Mouse (Mus musculus): Measurements from ENCODE around the gene Card11. TPM values are rescaled to one million over a fixed set of nuclear protein-coding genes. Genes with fewer than 3 reads are reported as not detected.

Gene Card11
- 0.09 and 0.25 TPM in 2 replicates for polyA plus RNA-seq (2015; fragmentation: Nextera tagmentation; extraction: Ambion mirVana)

DNA sequence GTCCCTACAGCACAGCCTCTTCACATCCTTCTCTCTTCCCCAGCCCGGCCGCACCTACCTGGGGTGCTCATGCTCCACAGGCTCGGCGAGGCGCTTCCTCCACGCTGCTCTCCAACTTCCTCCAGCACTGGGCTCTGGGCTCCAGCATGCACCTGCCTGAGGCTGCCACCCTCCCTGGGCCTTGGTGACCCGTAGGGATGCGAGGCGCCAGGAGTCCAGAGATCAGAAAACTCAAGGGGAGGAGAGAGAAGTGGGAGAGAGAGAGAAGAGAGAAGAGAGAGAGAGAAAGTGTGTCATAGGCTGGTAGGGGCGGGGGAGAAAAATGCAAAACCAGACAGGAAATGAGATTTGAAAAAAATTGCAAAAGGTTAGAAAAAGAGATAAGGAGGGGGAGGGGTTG lies at the start of gene Card11:
Gene Card11 (minus strand): TSS at position 234 of the 400 bp plus-strand sequence.
- Histone ChIP-seq H3K27me3 (no peaks in the 10 kb centered on the region), H3K4me3 (no peak within 1 kb of the TSS), H3K9ac (no peak within 1 kb of the TSS), H3K36me3 (no peaks in the 10 kb centered on the region), H3K9me3 (no peaks in the 10 kb centered on the region), H3K4me1 (replicated peaks) (no peaks in the 10 kb centered on the region), H3K27ac (replicated peaks) (no peak within 1 kb of the TSS), H3K4me2 (no peak within 1 kb of the TSS)
- ATAC-seq (ENCODE audit: low FRiP score, low read depth) = no peak
- WGBS = 81% methylated on average over 10 of the region's 10 CpGs

GRCm38 (mm10) chr5:141047651-141048218 lies 47.4 kb upstream of the Card11 start:
- Histone ChIP-seq H3K9ac (no peak overlapping the region), H3K27me3 (no peaks in the 10 kb centered on the region), H3K27ac (replicated peaks) (no peak overlapping the region), H3K4me3 (no peak overlapping the region), H3K4me1 (replicated peaks) (peaks cover 6% of the 10 kb centered on the region), H3K36me3 (no peaks in the 10 kb centered on the region), H3K4me2 (no peak overlapping the region), H3K9me3 (no peaks in the 10 kb centered on the region)
- no peak for ATAC-seq (ENCODE audit: low FRiP score, low read depth)
- WGBS = 49% methylated on average over 13 of the region's 13 CpGs

DNA sequence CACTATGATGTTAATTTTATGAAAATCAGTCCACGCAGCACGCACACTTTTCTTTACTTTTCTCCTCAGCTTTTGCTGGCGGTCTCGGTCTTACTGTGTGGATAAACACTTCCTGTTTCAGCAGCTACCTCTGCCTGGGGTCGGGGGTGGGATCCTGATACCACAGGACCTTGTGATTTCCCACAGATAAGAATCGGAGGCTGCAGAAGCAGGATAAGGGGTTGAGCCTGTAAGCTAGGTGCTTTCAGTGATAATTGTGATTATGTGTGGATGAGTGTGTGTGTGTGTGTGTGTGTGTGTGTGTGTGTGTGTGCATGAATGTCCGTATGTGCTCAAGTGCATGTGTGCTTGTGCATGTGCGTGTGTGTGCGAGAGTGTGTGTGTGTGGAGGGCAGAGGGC lies 44.6 kb upstream of the Card11 start:
- Histone ChIP-seq H3K9me3 (no peaks in the 10 kb centered on the region), H3K27ac (replicated peaks) (no peak overlapping the region)

DNA sequence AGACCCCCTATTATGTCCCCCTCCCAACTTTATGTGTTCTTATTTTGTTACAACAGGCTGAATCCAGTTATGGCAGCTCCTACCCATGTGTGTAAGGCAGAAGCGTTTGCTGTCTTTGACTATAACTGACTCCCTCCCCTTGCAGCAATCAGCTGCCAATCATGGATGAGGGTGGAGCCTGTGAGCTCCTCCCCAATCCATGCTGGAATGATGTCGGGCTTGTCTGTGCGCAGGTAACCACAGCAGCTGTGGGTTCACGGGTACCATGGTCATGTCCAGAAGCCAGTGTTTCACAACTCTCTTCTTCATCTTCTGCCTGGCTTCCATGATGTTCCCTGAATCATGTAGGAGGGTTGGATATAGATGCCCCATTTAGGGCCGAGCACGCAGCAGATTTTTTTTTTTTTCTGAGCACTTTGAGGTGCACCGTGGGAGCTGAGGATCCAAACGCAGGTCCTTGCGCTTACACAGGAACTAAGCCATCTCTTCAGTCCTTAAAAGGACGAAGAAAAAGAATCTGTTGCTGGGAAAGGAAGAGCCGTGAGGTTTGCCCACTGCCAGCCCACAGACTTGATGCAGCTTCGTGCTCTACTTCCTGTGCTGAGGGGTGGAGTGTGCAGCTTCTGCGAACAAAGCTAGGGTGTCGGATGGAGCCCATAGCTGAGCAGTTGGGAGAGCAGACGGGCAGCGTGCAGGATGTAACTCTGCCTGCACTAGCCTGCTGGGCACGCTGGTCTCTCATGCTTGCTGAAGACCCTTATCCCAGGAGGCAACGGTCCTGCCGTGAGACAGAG lies 43.5 kb upstream of the Card11 start:
- Histone ChIP-seq H3K4me2 (no peak overlapping the region), H3K4me1 (replicated peaks) (peaks cover 6% of the 10 kb centered on the region), H3K27ac (replicated peaks) (no peak overlapping the region), H3K9ac (no peak overlapping the region), H3K9me3 (no peaks in the 10 kb centered on the region), H3K4me3 (no peak overlapping the region), H3K36me3 (no peaks in the 10 kb centered on the region), H3K27me3 (no peaks in the 10 kb centered on the region)
- 67% methylated on average over 19 of the region's 19 CpGs for WGBS
- ATAC-seq (ENCODE audit: low FRiP score, low read depth) = no peak

More for the DNA sequence above, 44.6 kb upstream of the Card11 start:
- Histone ChIP-seq H3K4me3 (no peak overlapping the region), H3K4me2 (no peak overlapping the region), H3K9ac (no peak overlapping the region), H3K27me3 (no peaks in the 10 kb centered on the region), H3K4me1 (replicated peaks) (peaks cover 6% of the 10 kb centered on the region), H3K36me3 (no peaks in the 10 kb centered on the region)
- no peak for ATAC-seq (ENCODE audit: low FRiP score, low read depth)
- WGBS = 85% methylated on average over 9 of the region's 9 CpGs

DNA sequence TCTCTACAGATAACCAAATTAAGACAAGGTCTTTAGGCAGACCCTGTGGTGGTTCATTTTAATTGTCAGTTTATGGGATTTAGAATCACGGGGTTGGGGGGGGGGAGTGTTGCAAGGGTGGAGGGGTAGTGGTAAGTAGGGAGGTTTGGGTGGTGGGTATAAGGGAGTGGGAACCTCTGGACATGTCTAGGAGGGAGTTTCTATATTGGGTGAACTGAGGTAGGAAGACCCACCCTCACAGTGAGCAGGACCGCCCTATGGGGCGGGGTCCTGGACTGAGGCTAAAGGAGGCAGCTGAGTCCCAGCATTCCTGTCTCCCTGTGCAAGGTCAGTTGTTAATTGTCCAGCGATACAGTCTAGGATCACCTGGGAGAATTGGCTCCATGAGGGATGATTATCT lies 42.0 kb upstream of the Card11 start:
- Histone ChIP-seq H3K9me3 (no peaks in the 10 kb centered on the region), H3K27ac (replicated peaks) (no peak overlapping the region), H3K4me3 (no peak overlapping the region), H3K27me3 (no peaks in the 10 kb centered on the region), H3K4me1 (replicated peaks) (no peaks in the 10 kb centered on the region), H3K9ac (no peak overlapping the region), H3K4me2 (no peak overlapping the region), H3K36me3 (no peaks in the 10 kb centered on the region)
- no peak for ATAC-seq (ENCODE audit: low FRiP score, low read depth)
- 92% methylated on average over 4 of the region's 4 CpGs for WGBS

DNA sequence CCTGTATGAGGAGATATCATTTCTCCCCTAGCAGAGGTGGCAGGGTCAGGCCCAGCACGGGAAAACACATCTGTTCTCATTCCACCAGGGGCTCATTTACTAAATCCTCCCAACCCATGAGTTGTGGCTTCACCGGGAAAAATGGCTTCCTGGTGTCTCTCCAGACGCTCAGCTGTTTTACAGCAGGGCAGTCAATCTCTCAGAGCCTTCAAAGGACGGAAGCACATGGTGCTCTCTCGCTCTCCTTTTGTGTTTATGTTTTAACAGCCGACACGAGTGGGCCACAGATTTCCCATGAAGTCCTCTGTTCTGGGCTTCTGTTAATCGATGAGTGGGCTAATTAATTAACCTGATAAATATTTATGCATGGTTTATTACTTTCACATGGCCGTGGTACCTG lies 40.5 kb upstream of the Card11 start:
- Histone ChIP-seq H3K4me2 (no peak overlapping the region), H3K27ac (replicated peaks) (no peak overlapping the region), H3K27me3 (no peaks in the 10 kb centered on the region), H3K36me3 (no peaks in the 10 kb centered on the region), H3K9ac (no peak overlapping the region), H3K9me3 (no peaks in the 10 kb centered on the region), H3K4me1 (replicated peaks) (no peaks in the 10 kb centered on the region), H3K4me3 (no peak overlapping the region)
- ATAC-seq (ENCODE audit: low FRiP score, low read depth) = no peak
- 32% methylated on average over 9 of the region's 9 CpGs for WGBS

- no peaks in the 10 kb centered on the region for H3K4me1 ChIP-seq (replicated peaks)
- ATAC-seq (ENCODE audit: low FRiP score, low read depth) = no peak
- H3K36me3 ChIP-seq = no peaks in the 10 kb centered on the region
- no peak overlapping the region for H3K27ac ChIP-seq (replicated peaks)
- H3K4me3 ChIP-seq = no peak overlapping the region
- WGBS = 57% methylated on average over 1 of the region's 1 CpGs
- no peaks in the 10 kb centered on the region for H3K27me3 ChIP-seq
- H3K9ac ChIP-seq = no peak overlapping the region
- no peak overlapping the region for H3K4me2 ChIP-seq
- H3K9me3 ChIP-seq = no peaks in the 10 kb centered on the region
These were observed 38.0 kb upstream of the Card11 start for GRCm38 (mm10) chr5:141038342-141038741.

DNA sequence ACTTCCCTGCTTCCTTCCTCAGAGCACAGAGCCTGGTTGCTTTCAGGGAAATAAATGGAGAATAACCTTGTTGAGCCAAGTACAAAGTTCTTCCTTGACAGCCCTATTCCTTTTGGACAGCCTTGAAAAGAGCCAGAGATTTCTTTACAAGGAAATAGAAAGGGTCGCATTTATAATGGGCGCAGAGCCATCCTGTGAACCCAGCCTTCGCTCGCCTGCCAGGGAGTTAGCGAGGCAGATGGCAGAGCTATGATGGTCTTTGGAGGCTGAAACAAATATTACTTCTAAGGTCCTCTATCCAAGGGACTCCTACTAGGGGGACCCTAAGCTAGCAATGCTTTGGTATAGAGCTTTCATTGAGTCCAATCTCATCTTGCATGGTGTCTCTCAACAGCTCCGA lies 35.0 kb upstream of the Card11 start:
- Histone ChIP-seq H3K27ac (replicated peaks) (no peak overlapping the region), H3K9ac (no peak overlapping the region), H3K9me3 (no peaks in the 10 kb centered on the region), H3K36me3 (no peaks in the 10 kb centered on the region), H3K27me3 (no peaks in the 10 kb centered on the region), H3K4me2 (no peak overlapping the region), H3K4me3 (no peak overlapping the region), H3K4me1 (replicated peaks) (no peaks in the 10 kb centered on the region)
- WGBS = 63% methylated on average over 6 of the region's 6 CpGs
- ATAC-seq (ENCODE audit: low FRiP score, low read depth) = no peak

GRCm38 (mm10) chr5:141034301-141034700 lies 33.9 kb upstream of the Card11 start:
- no peak overlapping the region for H3K4me2 ChIP-seq
- no peaks in the 10 kb centered on the region for H3K36me3 ChIP-seq

GRCm38 (mm10) chr5:141033001-141033400 lies 32.6 kb upstream of the Card11 start:
- Histone ChIP-seq H3K27ac (replicated peaks) (no peak overlapping the region), H3K4me1 (replicated peaks) (no peaks in the 10 kb centered on the region), H3K27me3 (no peaks in the 10 kb centered on the region), H3K9me3 (no peaks in the 10 kb centered on the region), H3K4me3 (no peak overlapping the region), H3K36me3 (no peaks in the 10 kb centered on the region), H3K4me2 (no peak overlapping the region), H3K9ac (no peak overlapping the region)
- WGBS = 95% methylated on average over 1 of the region's 1 CpGs
- ATAC-seq (ENCODE audit: low FRiP score, low read depth) = no peak

More at GRCm38 (mm10) chr5:141034301-141034700, 33.9 kb upstream of the Card11 start:
- H3K4me1 ChIP-seq (replicated peaks) = no peaks in the 10 kb centered on the region
- H3K27me3 ChIP-seq = no peaks in the 10 kb centered on the region
- no peak for ATAC-seq (ENCODE audit: low FRiP score, low read depth)
- no peak overlapping the region for H3K9ac ChIP-seq
- no peak overlapping the region for H3K27ac ChIP-seq (replicated peaks)
- H3K9me3 ChIP-seq = no peaks in the 10 kb centered on the region
- 79% methylated on average over 3 of the region's 3 CpGs for WGBS
- no peak overlapping the region for H3K4me3 ChIP-seq

DNA sequence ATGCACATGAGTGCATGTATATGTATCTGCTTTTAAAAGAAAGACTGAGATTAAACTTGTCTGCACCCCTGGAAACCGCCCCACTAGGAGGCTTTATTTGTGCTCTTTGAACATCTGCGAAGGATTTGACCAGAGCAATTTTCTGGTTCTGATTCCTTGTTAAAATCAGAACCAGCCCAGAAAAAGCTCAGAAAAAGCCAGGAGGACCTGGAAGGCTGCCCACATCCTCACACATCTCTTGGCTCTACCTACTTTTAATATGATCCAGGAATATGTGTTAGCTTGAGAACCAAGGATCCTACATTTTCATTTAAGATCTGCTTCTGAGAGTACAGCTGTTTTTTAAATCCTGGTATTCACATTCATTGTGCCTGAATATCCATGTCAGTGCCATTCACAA lies 29.0 kb upstream of the Card11 start:
- Histone ChIP-seq H3K9me3 (no peaks in the 10 kb centered on the region), H3K27me3 (no peaks in the 10 kb centered on the region), H3K4me2 (no peak overlapping the region), H3K36me3 (no peaks in the 10 kb centered on the region), H3K4me1 (replicated peaks) (no peaks in the 10 kb centered on the region), H3K27ac (replicated peaks) (no peak overlapping the region), H3K9ac (no peak overlapping the region), H3K4me3 (no peak overlapping the region)
- no peak for ATAC-seq (ENCODE audit: low FRiP score, low read depth)
- 90% methylated on average over 2 of the region's 2 CpGs for WGBS

- WGBS = 92% methylated on average over 3 of the region's 3 CpGs
- Histone ChIP-seq H3K9me3 (no peaks in the 10 kb centered on the region; the same call in 1 of the 2 replicates), H3K4me1 (replicated peaks) (no peaks in the 10 kb centered on the region), H3K4me2 (no peak overlapping the region), H3K36me3 (no peaks in the 10 kb centered on the region), H3K27ac (replicated peaks) (no peak overlapping the region), H3K4me3 (no peak overlapping the region), H3K27me3 (no peaks in the 10 kb centered on the region), H3K9ac (no peak overlapping the region)
- no peak for ATAC-seq (ENCODE audit: low FRiP score, low read depth)
These were observed 25.3 kb upstream of the Card11 start for GRCm38 (mm10) chr5:141025635-141026034.
